22 mouse cellular contexts compared by ENCODE assay signal in genomic region chr12:71638246-71638645, GRCm38 (mm10).
"Had no signal": no experiment of that assay in that cellular context is flagged by ENCODE, and none has a peak within 500 bp of the region (broad histone marks: within the 10 kb centered on the region; RNA-seq: fewer than 3 reads in every experiment).

No protein-coding gene starts in this region.

- H3K4me1 ChIP-seq: liver, embryonic 12.5 days had no signal

- H3K9me3 ChIP-seq: heart, embryonic 10.5 days; heart, embryonic 12.5 days; hindbrain, embryonic 13.5 days; hindbrain, embryonic 15.5 days; intestine, embryonic 15.5 days; limb, embryonic 13.5 days; limb, embryonic 15.5 days; liver, embryonic 12.5 days had no signal

- H3K27ac ChIP-seq: heart, embryonic 10.5 days; hindbrain, embryonic 13.5 days; hindbrain, embryonic 15.5 days; hindbrain, postnatal 0 days; intestine, embryonic 15.5 days; kidney, postnatal 0 days; limb, embryonic 13.5 days; limb, embryonic 15.5 days; liver, embryonic 12.5 days; liver, embryonic 14.5 days had no signal

- H3K4me3 ChIP-seq: heart, embryonic 10.5 days; heart, embryonic 12.5 days; hindbrain, embryonic 13.5 days; hindbrain, embryonic 15.5 days; intestine, embryonic 15.5 days; limb, embryonic 13.5 days; limb, embryonic 15.5 days; liver, embryonic 12.5 days had no signal

- H3K36me3 ChIP-seq: heart, embryonic 10.5 days; heart, embryonic 12.5 days; hindbrain, embryonic 13.5 days; hindbrain, embryonic 15.5 days; intestine, embryonic 15.5 days; limb, embryonic 13.5 days; limb, embryonic 15.5 days; liver, embryonic 12.5 days had no signal

- H3K4me2 ChIP-seq: heart, embryonic 12.5 days; hindbrain, embryonic 13.5 days; hindbrain, embryonic 15.5 days; intestine, embryonic 15.5 days; limb, embryonic 13.5 days; limb, embryonic 15.5 days; liver, embryonic 12.5 days had no signal

- H3K27me3 ChIP-seq: heart, embryonic 12.5 days; hindbrain, embryonic 13.5 days; hindbrain, embryonic 15.5 days; intestine, embryonic 15.5 days; limb, embryonic 13.5 days; limb, embryonic 15.5 days; liver, embryonic 12.5 days had no signal

- ATAC-seq: forebrain, postnatal 0 days; hindbrain, postnatal 0 days; intestine, embryonic 15.5 days; liver, embryonic 12.5 days had no signal

- DNase-seq: forebrain, postnatal 0 days; gastrocnemius, postnatal 14 days; gastrocnemius, postnatal 36 days; heart, postnatal 14 days; heart, postnatal 36 days; kidney, adult 2 months; kidney, adult 9 months; kidney, postnatal 25 days; layer of hippocampus, adult 9-11 months; layer of hippocampus, postnatal 36 days; left cerebral cortex, postnatal 4 days had no signal

- H3K9ac ChIP-seq: forebrain, postnatal 0 days; heart, embryonic 12.5 days; hindbrain, embryonic 13.5 days; hindbrain, embryonic 15.5 days; intestine, embryonic 15.5 days; limb, embryonic 13.5 days; limb, embryonic 15.5 days; liver, embryonic 12.5 days; liver, embryonic 14.5 days had no signal
